Mouse (Mus musculus) layer of hippocampus, postnatal 36 days (tissue): ENCODE measurements at regions not wholly inside any gene's neighbourhood (a gene's known extent, or its start where the extent isn't known, plus 50 kb on each side); places are given as distances from the start of the nearest gene placed in this dataset.

ENCODE experiments used
- DNase-seq, 2 experiments: peaks; one replicate each; pipeline ENCODE4 v3.0.0; 2022

- no peak for DNase-seq
Measured at GRCm38 (mm10) chr6:99890805-99891204, 164.6 kb upstream of the Prok2 start.

DNA sequence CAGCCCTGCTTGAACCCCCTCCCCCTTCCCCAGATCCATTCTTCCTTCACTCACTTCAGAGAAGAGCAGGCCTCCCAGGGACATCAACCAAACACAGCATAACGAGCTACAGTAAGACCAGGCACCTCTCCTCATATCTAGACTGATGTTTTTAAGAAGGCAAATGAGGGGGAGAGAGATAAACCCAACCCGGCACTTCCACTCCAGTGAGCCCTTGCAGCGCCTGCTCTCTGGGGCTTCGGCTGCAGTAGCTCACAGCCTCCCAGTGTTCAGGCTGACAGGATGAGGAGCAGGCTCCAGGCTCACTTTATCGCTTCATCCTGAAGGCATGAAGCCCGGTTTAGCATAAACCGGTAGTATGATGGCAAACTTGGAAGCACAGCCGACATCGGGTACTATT lies 162.9 kb upstream of the Prok2 start:
- DNase-seq, result no peak

DNA sequence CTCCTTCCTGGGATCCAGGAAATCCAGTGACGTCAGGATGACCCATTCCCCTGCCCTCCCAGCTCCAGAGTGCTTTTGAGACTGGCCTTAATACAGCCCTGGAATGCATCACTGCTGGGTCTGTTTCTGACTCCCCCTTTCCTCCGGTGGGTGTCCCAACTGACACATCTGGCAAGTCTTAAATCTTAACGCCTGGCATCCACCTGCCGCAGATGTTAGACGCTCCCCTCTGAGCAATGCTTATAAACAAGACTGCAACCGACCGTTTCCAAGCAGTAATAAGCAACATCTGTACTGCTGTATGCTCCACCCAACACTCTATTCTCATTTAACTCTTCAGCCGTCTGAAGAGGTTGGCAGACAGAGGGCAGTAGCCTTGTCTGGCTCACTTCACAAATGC lies 161.7 kb upstream of the Prok2 start:
- no peak for DNase-seq

DNA sequence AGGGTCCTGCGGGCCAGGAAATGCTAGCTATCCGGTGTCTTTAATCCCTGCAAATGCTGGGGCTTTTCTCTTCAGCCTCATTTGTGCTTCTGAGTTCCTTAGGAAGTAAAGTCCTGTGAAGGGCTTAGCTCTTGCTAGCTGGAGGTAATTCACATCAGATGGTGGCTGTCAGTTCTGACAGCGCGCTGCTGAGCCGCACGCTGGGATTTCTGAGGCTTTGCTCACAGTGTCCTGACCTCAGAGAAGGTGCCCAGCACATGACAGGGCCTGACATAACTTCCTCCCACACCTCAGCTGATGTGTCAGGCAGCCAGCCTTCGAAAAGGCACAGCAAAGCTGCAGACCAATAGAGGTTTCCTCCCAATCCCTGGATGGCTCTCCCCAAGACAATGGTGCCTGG lies 158.6 kb upstream of the Prok2 start:
- no peak for DNase-seq

DNA sequence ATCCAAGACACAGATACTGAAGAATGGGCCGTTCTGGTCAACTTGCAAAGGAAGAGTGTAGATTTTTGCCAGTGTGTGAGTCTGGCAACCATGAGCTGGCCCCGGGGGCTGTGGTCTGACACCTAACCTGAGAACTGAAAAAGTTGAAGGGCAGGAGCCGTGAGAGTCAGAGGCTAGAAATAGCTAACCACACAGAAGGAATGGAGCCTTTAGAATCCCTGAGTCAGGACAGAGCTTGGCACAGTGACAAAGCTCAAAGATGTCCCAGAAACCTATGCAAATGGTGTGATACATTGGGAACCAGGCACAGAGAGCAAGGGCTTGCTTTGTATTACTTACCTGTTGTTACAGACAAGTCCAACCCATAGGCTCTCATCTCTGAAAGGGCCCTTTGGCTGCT lies 157.9 kb upstream of the Prok2 start:
- no peak for DNase-seq

- no peak for DNase-seq
Measured at GRCm38 (mm10) chr6:99881606-99882005, 155.4 kb upstream of the Prok2 start.

GRCm38 (mm10) chr6:99874852-99875251 lies 148.7 kb upstream of the Prok2 start:
- DNase-seq, result no peak

GRCm38 (mm10) chr6:99874029-99874428 lies 147.8 kb upstream of the Prok2 start:
- DNase-seq, result no peak

DNA sequence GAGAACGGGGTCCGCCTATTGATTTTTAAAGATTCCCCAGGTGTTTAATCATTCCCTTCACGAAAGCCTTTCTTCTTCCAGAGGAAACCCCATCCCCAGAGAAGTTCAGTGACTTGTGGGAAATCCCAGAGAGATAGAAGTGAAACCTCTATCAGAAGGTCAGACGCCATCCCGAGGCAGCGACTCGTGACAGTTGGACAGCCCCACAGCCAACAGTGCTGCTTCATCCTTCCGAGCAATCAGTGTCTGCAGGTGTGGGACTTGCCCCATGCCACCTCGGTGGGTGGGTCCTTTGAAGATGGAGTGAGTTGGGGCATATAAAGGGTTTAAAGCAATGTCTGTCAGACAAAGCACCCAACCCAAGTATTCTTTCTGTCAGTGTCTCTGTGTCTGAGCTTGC lies 139.9 kb upstream of the Prok2 start:
- DNase-seq, result no peak

GRCm38 (mm10) chr6:99864949-99865348 lies 138.8 kb upstream of the Prok2 start:
- DNase-seq, result no peak

GRCm38 (mm10) chr6:99863418-99863817 lies 137.2 kb upstream of the Prok2 start:
- no peak for DNase-seq

- DNase-seq, result no peak
Measured at GRCm38 (mm10) chr6:99857411-99857810, 131.2 kb upstream of the Prok2 start.

- no peak for DNase-seq
Measured at GRCm38 (mm10) chr6:99853716-99854115, 127.5 kb upstream of the Prok2 start.

DNA sequence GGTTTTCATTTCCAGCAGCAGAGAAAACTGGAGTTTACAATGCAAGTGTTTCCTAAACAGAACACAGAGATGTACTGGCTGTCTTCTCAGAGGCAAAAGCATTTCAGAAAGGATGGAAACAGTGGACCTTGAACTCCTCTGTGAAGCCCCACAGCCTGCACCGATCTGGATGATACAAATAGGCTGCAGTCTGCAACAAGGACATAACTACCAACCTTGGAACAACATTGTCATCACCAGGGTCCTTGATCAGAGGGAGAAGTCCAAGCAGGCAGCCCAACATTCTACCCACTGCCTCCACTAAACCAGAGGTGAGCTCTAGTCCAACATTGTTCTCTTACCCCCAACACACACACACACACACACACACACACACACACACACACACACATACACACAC lies 124.5 kb upstream of the Prok2 start:
- no peak for DNase-seq

DNA sequence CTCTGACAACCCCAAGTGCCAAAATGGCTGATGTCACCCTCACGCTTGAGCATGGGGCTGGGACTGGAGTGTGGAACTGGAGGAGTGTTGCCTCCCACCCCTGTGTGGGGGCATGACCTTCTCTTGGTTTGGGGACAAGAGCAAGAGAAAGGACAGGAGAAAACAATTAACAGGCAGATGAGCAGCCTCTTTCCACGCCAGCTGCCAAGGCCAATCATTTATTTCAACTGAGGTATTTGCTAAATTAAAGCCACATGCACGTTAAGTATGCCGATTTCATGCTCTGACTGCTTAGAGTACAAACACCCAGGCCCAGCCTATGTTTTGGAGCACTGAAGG lies 119.3 kb upstream of the Prok2 start:
- DNase-seq, result no peak

GRCm38 (mm10) chr6:99844775-99845507 lies 118.7 kb upstream of the Prok2 start:
- no peak for DNase-seq

GRCm38 (mm10) chr6:99843507-99843906 lies 117.3 kb upstream of the Prok2 start:
- no peak for DNase-seq

GRCm38 (mm10) chr6:99842723-99843122 lies 116.5 kb upstream of the Prok2 start:
- no peak for DNase-seq

- DNase-seq, result no peak
Measured at GRCm38 (mm10) chr6:99840823-99841222, 114.6 kb upstream of the Prok2 start.

GRCm38 (mm10) chr6:99833323-99833722 lies 107.1 kb upstream of the Prok2 start:
- DNase-seq, result no peak

GRCm38 (mm10) chr6:99827625-99828024 lies 101.4 kb upstream of the Prok2 start:
- no peak for DNase-seq

- DNase-seq, result no peak
Measured at GRCm38 (mm10) chr6:99824808-99825207, 98.6 kb upstream of the Prok2 start.

DNA sequence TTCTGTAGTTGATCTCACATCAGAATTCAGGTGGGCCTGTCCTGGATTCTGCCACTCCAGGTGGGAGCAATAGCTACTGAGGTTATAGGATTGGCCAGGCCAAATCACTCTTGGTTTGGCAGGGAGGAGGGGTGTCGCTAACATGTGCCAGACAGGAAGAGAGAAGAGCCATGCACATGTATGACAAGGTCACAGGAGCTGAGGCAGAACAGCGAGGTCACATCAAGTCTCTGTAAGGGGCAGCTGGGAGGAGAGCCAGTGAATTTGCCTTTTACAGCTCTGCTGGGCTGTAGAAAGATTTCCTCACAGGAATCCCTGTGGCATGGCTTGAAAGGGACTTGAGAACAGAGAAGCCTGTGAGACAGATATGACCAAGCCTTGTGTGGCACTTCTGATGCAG lies 96.3 kb upstream of the Prok2 start:
- DNase-seq, result no peak

DNA sequence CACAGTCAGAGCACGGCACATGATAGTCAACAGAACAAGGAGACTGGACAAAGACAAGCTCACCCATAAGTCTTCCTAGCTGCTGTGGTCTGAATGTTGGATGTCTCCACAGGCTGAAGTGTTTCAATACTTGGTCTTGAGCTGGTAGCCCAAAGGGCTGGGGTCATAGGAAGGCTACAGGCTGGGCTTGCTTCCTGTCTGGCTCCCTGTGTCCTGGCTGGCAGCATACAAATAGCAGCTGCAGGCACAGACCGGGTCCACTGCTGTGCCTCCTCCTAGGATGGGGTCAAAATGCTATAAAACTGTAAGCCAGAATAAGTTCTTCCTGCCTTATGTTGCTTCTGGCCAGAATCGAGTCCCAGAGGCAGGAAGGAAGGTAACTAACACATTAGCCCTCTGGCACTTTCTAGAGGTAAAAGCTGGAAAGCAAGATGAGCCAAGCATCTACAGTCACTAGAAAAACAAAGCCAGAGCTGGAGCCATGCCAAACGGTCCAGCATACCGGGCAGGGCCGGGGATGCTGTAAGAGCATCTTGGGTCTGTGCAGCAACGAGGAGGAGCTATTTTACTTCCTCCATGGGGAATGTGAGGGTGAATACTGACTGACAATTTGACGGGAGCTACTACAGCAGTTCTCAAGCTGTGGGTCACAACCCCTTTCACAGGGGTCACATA lies 93.2 kb upstream of the Prok2 start:
- DNase-seq, result no peak

DNA sequence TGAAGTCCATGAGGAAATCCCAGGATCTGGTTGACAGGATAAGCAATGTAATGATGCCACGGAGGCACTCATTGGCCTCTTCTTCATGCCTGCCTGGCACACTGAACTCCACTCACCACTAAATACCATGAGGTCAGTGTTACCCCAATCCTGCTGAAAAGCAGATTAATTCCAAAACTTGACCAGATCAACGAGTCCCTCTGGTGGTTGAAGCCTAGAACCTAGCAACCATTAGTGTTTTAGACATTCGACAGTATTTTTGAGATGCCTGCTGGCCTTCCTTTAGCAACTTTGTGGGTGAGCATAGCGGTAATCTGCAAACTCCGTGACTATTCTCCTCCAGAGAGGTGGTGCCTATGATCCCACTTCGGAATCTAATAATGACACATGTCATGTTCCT lies 92.3 kb upstream of the Prok2 start:
- DNase-seq, result no peak
